Mouse (Mus musculus) embryonic facial prominence, embryonic 13.5 days (tissue): ENCODE measurements around the gene Rnf43. TPM values are rescaled to one million over a fixed set of nuclear protein-coding genes. Genes with fewer than 3 reads are reported as not detected.
A peak's percentile ranks its signal among the peaks of the same experiment; 100 is the strongest.

Experiments used
- ATAC-seq: fragments of 200-750 bp; cut with Nextera tagmentation; 2 replicates; pipeline ENCODE4 v1.8.0; 2017; ENCODE audit warnings: low read depth; ENCODE audit not compliant: insufficient number of reproducible peaks, insufficient read depth, low FRiP score, low TSS enrichment
- H3K27ac ChIP-seq: fragments of 300-500 bp; sonication (generic); 2 replicates; pipeline ENCODE4 v1.5.1; 2015; ENCODE audit warnings: moderate library complexity, mild to moderate bottlenecking, inconsistent platforms
- H3K27me3 ChIP-seq: fragments of 300-500 bp; sonication (generic); 2 replicates; pipeline ENCODE4 v1.6.1; 2015; ENCODE audit warnings: mild to moderate bottlenecking, inconsistent platforms
- H3K36me3 ChIP-seq: fragments of 300-500 bp; sonication (generic); 2 replicates; pipeline ENCODE4 v1.6.1; 2015; ENCODE audit warnings: mild to moderate bottlenecking, inconsistent platforms
- H3K4me1 ChIP-seq: fragments of 300-500 bp; sonication (generic); 2 replicates; pipeline ENCODE4 v1.6.1; 2015; ENCODE audit warnings: inconsistent platforms
- H3K4me2 ChIP-seq: fragments of 300-500 bp; sonication (generic); 2 replicates; pipeline ENCODE4 v1.6.1; 2015; ENCODE audit warnings: moderate library complexity, mild to moderate bottlenecking, inconsistent platforms
- H3K4me3 ChIP-seq: fragments of 300-500 bp; sonication (generic); 2 replicates; pipeline ENCODE4 v1.5.1; 2015; ENCODE audit warnings: mild to moderate bottlenecking, inconsistent platforms
- H3K9ac ChIP-seq: fragments of 300-500 bp; sonication (generic); 2 replicates; pipeline ENCODE4 v1.6.1; 2015; ENCODE audit warnings: mild to moderate bottlenecking, inconsistent platforms
- H3K9me3 ChIP-seq: fragments of 300-500 bp; sonication (generic); 2 replicates; pipeline ENCODE4 v1.6.1; 2016; ENCODE audit warnings: inconsistent platforms
- WGBS: fragments of 180-500 bp; shearing (Covaris S2); methylation state at CpG from one replicate; pipeline ENCODE4 v1.1.7; 2015; ENCODE audit warnings: mixed read lengths; 5-methylcytosine and 5-hydroxymethylcytosine counted together
- polyA plus RNA-seq: library from polyadenylated mRNA; unstranded; fragments of >200 nt; fragmentation: Nextera tagmentation; extraction: Ambion mirVana; gene quantifications from 2 replicates; pipeline ENCODE4 v1.2.1, GENCODE M21; 2015

Gene Rnf43
- polyA plus RNA-seq, 1 experiment from 2014 or later: 7.1 TPM

- Histone ChIP-seq H3K36me3 (no peaks in the 10 kb centered on the region), H3K27ac (no peak overlapping the region), H3K9ac (no peak overlapping the region), H3K4me1 (peaks cover 4% of the 10 kb centered on the region), H3K9me3 (no peaks in the 10 kb centered on the region), H3K4me3 (no peak overlapping the region), H3K27me3 (no peaks in the 10 kb centered on the region), H3K4me2 (no peak overlapping the region)
- no peak for ATAC-seq
- WGBS: 79% methylated on average over 14 of the region's 14 CpGs
These were observed 34.7 kb downstream of the Rnf43 start for GRCm38 (mm10) chr11:87697131-87697682.

- Histone ChIP-seq H3K4me3 (no peak overlapping the region), H3K27ac (no peak overlapping the region), H3K36me3 (no peaks in the 10 kb centered on the region), H3K4me2 (no peak overlapping the region), H3K9ac (no peak overlapping the region), H3K9me3 (no peaks in the 10 kb centered on the region), H3K4me1 (no peaks in the 10 kb centered on the region), H3K27me3 (no peaks in the 10 kb centered on the region)
- WGBS: 87% methylated on average over 4 of the region's 4 CpGs
- ATAC-seq: no peak
These were observed 35.6 kb downstream of the Rnf43 start for GRCm38 (mm10) chr11:87698126-87698525.

GRCm38 (mm10) chr11:87701108-87701507 is 38.6 kb downstream of the Rnf43 start:
- Histone ChIP-seq H3K4me3 (no peak overlapping the region), H3K4me2 (no peak overlapping the region), H3K27me3 (no peaks in the 10 kb centered on the region), H3K27ac (no peak overlapping the region), H3K9me3 (no peaks in the 10 kb centered on the region), H3K4me1 (no peaks in the 10 kb centered on the region), H3K36me3 (no peaks in the 10 kb centered on the region), H3K9ac (no peak overlapping the region)
- ATAC-seq: no peak
- 84% methylated on average over 6 of the region's 6 CpGs for WGBS

GRCm38 (mm10) chr11:87701877-87702620 is 39.5 kb downstream of the Rnf43 start:
- no peak overlapping the region for H3K9ac ChIP-seq
- H3K4me2 ChIP-seq: no peak overlapping the region
- no peaks in the 10 kb centered on the region for H3K36me3 ChIP-seq
- no peak overlapping the region for H3K4me3 ChIP-seq
- no peak overlapping the region for H3K27ac ChIP-seq
- 76% methylated on average over 14 of the region's 14 CpGs for WGBS
- no peaks in the 10 kb centered on the region for H3K4me1 ChIP-seq
- no peaks in the 10 kb centered on the region for H3K27me3 ChIP-seq
- no peaks in the 10 kb centered on the region for H3K9me3 ChIP-seq
- ATAC-seq: no peak

DNA sequence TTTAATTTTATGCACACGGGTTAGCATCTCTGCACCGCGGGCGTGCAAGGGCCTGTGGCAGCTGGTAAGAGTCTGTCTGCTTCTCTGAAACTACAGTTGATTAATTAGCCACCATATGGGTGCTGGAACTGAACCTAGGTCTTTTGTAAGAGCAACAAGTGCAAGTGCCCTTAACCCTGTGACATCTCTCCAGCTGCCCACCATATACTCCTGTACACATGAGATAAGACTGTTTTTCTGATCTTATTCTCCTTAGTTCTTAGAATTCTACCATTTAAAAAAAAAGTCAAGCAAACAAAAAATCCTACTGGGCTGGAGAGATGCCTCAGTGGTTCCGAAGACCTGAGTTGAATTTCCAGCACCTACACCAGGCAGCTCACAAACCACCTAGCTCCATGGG is 41.1 kb downstream of the Rnf43 start:
- no peaks in the 10 kb centered on the region for H3K9me3 ChIP-seq
- no peak overlapping the region for H3K4me2 ChIP-seq
- no peak overlapping the region for H3K4me3 ChIP-seq
- no peak overlapping the region for H3K27ac ChIP-seq
- H3K4me1 ChIP-seq: peaks cover 12% of the 10 kb centered on the region; the same call in 1 of the 2 replicates
- no peaks in the 10 kb centered on the region for H3K36me3 ChIP-seq
- WGBS: 88% methylated on average over 5 of the region's 5 CpGs
- no peak overlapping the region for H3K9ac ChIP-seq
- no peaks in the 10 kb centered on the region for H3K27me3 ChIP-seq
- no peak for ATAC-seq

GRCm38 (mm10) chr11:87704289-87704688 is 41.8 kb downstream of the Rnf43 start:
- no peak overlapping the region for H3K4me3 ChIP-seq
- no peak overlapping the region for H3K9ac ChIP-seq
- no peak for ATAC-seq
- no peaks in the 10 kb centered on the region for H3K9me3 ChIP-seq
- no peaks in the 10 kb centered on the region for H3K27me3 ChIP-seq
- no peaks in the 10 kb centered on the region for H3K36me3 ChIP-seq
- peaks cover 13% of the 10 kb centered on the region for H3K4me1 ChIP-seq
- 85% methylated on average over 9 of the region's 9 CpGs for WGBS
- no peak overlapping the region for H3K4me2 ChIP-seq
- H3K27ac ChIP-seq: no peak overlapping the region

DNA sequence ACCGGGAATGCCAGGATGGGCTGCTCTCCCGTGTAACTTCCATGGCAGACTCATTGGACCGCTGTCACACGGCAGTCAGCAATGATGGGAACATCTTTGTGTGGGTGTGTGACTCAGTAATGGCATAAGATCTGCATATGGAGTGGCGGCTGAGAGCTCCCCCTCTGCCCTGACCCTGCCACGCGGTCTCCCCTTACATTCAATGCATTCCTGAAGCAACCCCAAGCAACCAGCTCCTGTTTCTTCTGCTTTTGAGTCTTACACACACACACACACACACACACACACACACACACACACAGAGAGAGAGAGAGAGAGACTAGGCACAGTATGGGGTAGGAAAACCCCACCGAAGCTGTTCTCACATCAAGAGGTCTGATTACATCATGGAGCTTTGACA is 45.0 kb downstream of the Rnf43 start:
- no peak overlapping the region for H3K9ac ChIP-seq
- peak overlapping the region; percentile 51; the same call in 1 of the 2 replicates for H3K27ac ChIP-seq
- no peaks in the 10 kb centered on the region for H3K9me3 ChIP-seq
- peaks cover 29% of the 10 kb centered on the region for H3K4me1 ChIP-seq
- peaks cover 15% of the 10 kb centered on the region; the same call in 1 of the 2 replicates for H3K27me3 ChIP-seq
- H3K36me3 ChIP-seq: no peaks in the 10 kb centered on the region
- WGBS: 49% methylated on average over 8 of the region's 8 CpGs
- peak overlapping the region; percentile 11; the same call in 1 of the 2 replicates for H3K4me2 ChIP-seq
- ATAC-seq: no peak
- no peak overlapping the region for H3K4me3 ChIP-seq

DNA sequence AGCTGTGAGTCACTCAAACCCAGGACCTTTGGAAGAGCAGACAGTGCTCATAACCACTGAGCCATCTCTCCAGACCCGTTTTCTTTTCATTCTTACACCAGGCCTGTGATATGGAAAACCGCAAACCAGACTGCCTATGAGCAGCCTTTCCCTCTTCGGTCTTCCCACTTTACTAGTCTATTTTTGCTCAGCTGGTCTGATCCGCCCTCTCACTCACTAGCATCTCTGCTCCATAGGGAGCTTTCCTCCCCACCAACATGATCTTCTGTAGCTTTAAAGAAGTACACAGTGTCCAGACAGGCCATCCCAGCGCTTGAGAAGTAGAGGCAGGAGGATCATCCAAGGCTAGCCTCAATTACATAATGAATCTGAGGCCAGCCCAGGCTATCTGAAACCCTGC is 46.5 kb downstream of the Rnf43 start:
- no peak overlapping the region for H3K9ac ChIP-seq
- peak overlapping the region; percentile 62; the same call in 1 of the 2 replicates for H3K4me2 ChIP-seq
- H3K4me1 ChIP-seq: peaks cover 29% of the 10 kb centered on the region
- WGBS: 74% methylated on average over 5 of the region's 5 CpGs
- H3K27ac ChIP-seq: 0 out of 2 replicates have a peak overlapping the region, but pooled peaks have one; percentile 72
- H3K36me3 ChIP-seq: no peaks in the 10 kb centered on the region
- ATAC-seq: no peak
- H3K9me3 ChIP-seq: no peaks in the 10 kb centered on the region
- H3K4me3 ChIP-seq: no peak overlapping the region
- H3K27me3 ChIP-seq: peaks cover 15% of the 10 kb centered on the region; the same call in 1 of the 2 replicates

GRCm38 (mm10) chr11:87709513-87710261 is 47.2 kb downstream of the Rnf43 start:
- Histone ChIP-seq H3K4me1 (peaks cover 29% of the 10 kb centered on the region), H3K27me3 (peaks cover 15% of the 10 kb centered on the region; the same call in 1 of the 2 replicates), H3K4me2 (peak overlapping the region; percentile 62), H3K9me3 (no peaks in the 10 kb centered on the region), H3K36me3 (no peaks in the 10 kb centered on the region), H3K4me3 (peak overlapping the region; percentile 33), H3K27ac (peak overlapping the region; percentile 72), H3K9ac (peak overlapping the region; percentile 46)
- ATAC-seq: peak; percentile 57; the same call in 1 of the 2 replicates
- 6% methylated on average over 21 of the region's 21 CpGs for WGBS

DNA sequence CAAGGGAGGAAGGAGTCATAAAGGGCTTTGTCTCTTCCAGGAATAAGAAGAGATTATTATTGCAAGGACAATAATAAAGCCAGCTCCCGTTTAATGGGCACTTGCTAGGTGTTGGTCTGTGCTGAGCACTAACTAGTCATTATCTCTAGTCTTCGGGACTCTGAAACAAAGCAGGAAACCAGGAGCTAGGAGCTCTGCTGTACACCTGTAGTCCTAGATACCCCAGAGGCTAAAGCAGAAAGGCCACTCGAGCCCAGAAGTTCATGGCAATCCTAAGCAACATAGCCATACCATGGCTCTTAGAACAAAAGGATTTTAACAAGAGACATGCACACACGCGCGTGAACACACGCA is 47.7 kb downstream of the Rnf43 start:
- no peak for ATAC-seq
- no peaks in the 10 kb centered on the region for H3K36me3 ChIP-seq
- peak overlapping the region; percentile 33 for H3K4me3 ChIP-seq
- H3K27ac ChIP-seq: peak overlapping the region; percentile 72
- peak overlapping the region; percentile 62 for H3K4me2 ChIP-seq
- H3K27me3 ChIP-seq: peaks cover 15% of the 10 kb centered on the region; the same call in 1 of the 2 replicates
- WGBS: 49% methylated on average over 7 of the region's 7 CpGs
- no peaks in the 10 kb centered on the region for H3K9me3 ChIP-seq
- peaks cover 29% of the 10 kb centered on the region for H3K4me1 ChIP-seq
- H3K9ac ChIP-seq: peak overlapping the region; percentile 46

- no peak overlapping the region for H3K4me3 ChIP-seq
- 81% methylated on average over 4 of the region's 4 CpGs for WGBS
- no peak overlapping the region for H3K4me2 ChIP-seq
- H3K36me3 ChIP-seq: no peaks in the 10 kb centered on the region
- H3K27me3 ChIP-seq: peaks cover 15% of the 10 kb centered on the region; the same call in 1 of the 2 replicates
- H3K4me1 ChIP-seq: peaks cover 29% of the 10 kb centered on the region
- H3K9ac ChIP-seq: no peak overlapping the region
- no peak overlapping the region for H3K27ac ChIP-seq
- no peaks in the 10 kb centered on the region for H3K9me3 ChIP-seq
- ATAC-seq: no peak
These were observed 49.7 kb downstream of the Rnf43 start for GRCm38 (mm10) chr11:87712188-87712587.
